Mouse (Mus musculus): ENCODE measurements at regions not wholly inside any gene's neighbourhood (a gene's known extent, or its start where the extent isn't known, plus 50 kb on each side); places are given as distances from the start of the nearest gene placed in this dataset.

DNA sequence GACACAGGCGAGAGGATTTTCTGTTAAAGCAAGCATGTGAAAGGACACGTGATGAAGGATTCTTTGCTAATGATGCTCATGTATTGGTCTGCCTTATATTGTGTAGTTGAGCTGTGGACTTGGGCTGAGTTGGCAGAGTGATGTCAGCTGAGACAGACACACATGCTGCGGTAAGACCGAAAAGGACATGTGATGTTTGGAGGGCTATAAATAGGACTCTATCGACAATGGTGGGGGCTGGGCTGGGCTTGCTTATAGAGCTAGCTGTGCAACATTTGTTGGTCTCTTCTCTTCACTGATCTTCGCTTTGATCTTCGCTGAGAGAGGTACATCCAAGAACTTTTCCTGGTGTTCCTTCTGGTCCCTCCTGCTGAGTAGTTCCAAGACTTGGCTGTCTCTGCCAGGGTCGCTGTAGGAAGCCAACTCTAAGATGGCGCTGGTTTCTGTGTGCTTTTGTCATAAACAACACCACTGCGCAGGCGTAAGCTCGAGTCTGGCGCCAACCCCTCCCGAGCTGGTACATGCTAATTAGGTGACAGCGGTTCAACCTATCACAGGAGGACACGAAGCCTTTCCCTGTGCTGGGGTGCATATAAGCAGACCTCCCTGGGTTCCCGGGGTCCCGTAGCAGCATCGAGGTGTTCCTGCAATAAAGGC lies 145.8 kb upstream of the Tut7 start:
- no peak overlapping the region for H3K4me2 ChIP-seq (ENCODE audit: low read depth, low read length)
- TF ChIP-seq CTCF (IDR thresholded peaks at IDR 0.05; ENCODE audit: low read depth) (no peak), EP300 (IDR thresholded peaks at IDR 0.05; ENCODE audit: low read depth) (no peak)
- no peaks in the 10 kb centered on the region for H3K27me3 ChIP-seq (ENCODE audit: control insufficient read depth, insufficient read depth, low read length)
- H3K4me1 ChIP-seq (ENCODE audit: control insufficient read depth, insufficient read depth), result peaks cover 16% of the 10 kb centered on the region; the same call in 1 of the 2 replicates
- ATAC-seq (ENCODE audit: insufficient read depth, low read depth), result peak; percentile 80
- no peaks in the 10 kb centered on the region for H3K36me3 ChIP-seq (replicated peaks; ENCODE audit: control insufficient read depth, insufficient read depth, low read length)
- WGBS, result 71% methylated on average over 19 of the region's 19 CpGs
- no peak overlapping the region for H3K9ac ChIP-seq (replicated peaks; ENCODE audit: low read depth, low read length)
- H3K27ac ChIP-seq (ENCODE audit: low read depth), result no peak overlapping the region
- no peaks in the 10 kb centered on the region for H3K9me3 ChIP-seq (replicated peaks; ENCODE audit: control insufficient read depth, low read length)
- DNase-seq (ENCODE audit: low spot score), result peak; percentile 50
- H3K4me3 ChIP-seq (ENCODE audit: low read depth, low read length), result no peak overlapping the region

GRCm38 (mm10) chr13:59966535-59967255 lies 143.7 kb upstream of the Tut7 start:
- Histone ChIP-seq H3K4me2 (ENCODE audit: low read depth, low read length) (no peak overlapping the region), H3K27ac (ENCODE audit: low read depth) (no peak overlapping the region), H3K27me3 (ENCODE audit: control insufficient read depth, insufficient read depth, low read length) (no peaks in the 10 kb centered on the region), H3K4me1 (ENCODE audit: control insufficient read depth, insufficient read depth) (peaks cover 21% of the 10 kb centered on the region), H3K9me3 (replicated peaks; ENCODE audit: control insufficient read depth, low read length) (no peaks in the 10 kb centered on the region), H3K9ac (replicated peaks; ENCODE audit: low read depth, low read length) (no peak overlapping the region), H3K4me3 (ENCODE audit: low read depth, low read length) (no peak overlapping the region), H3K36me3 (replicated peaks; ENCODE audit: control insufficient read depth, insufficient read depth, low read length) (no peaks in the 10 kb centered on the region)
- no peak for TF ChIP-seq EP300 (IDR thresholded peaks at IDR 0.05; ENCODE audit: low read depth)
- WGBS, result 91% methylated on average over 17 of the region's 17 CpGs
- DNase-seq (ENCODE audit: low spot score) (no peak), ATAC-seq (ENCODE audit: insufficient read depth, low read depth) (no peak)

GRCm38 (mm10) chr13:59964981-59965380 lies 142.0 kb upstream of the Tut7 start:
- no peak overlapping the region for H3K4me3 ChIP-seq (ENCODE audit: low read depth, low read length)
- H3K4me1 ChIP-seq (ENCODE audit: control insufficient read depth, insufficient read depth), result peaks cover 21% of the 10 kb centered on the region
- no peak overlapping the region for H3K27ac ChIP-seq (ENCODE audit: low read depth)
- DNase-seq (ENCODE audit: low spot score) (no peak), ATAC-seq (ENCODE audit: insufficient read depth, low read depth) (no peak)
- no peaks in the 10 kb centered on the region for H3K36me3 ChIP-seq (replicated peaks; ENCODE audit: control insufficient read depth, insufficient read depth, low read length)
- no peaks in the 10 kb centered on the region for H3K27me3 ChIP-seq (ENCODE audit: control insufficient read depth, insufficient read depth, low read length)
- TF ChIP-seq CTCF (IDR thresholded peaks at IDR 0.05; ENCODE audit: low read depth), result no peak
- TF ChIP-seq EP300 (IDR thresholded peaks at IDR 0.05; ENCODE audit: low read depth), result no peak
- 83% methylated on average over 2 of the region's 2 CpGs for WGBS
- H3K9me3 ChIP-seq (replicated peaks; ENCODE audit: control insufficient read depth, low read length), result no peaks in the 10 kb centered on the region
- no peak overlapping the region for H3K4me2 ChIP-seq (ENCODE audit: low read depth, low read length)
- H3K9ac ChIP-seq (replicated peaks; ENCODE audit: low read depth, low read length), result no peak overlapping the region

GRCm38 (mm10) chr13:59962676-59963664 lies 140.0 kb upstream of the Tut7 start:
- ATAC-seq (ENCODE audit: insufficient read depth, low read depth) (no peak), DNase-seq (ENCODE audit: low spot score) (no peak)
- H3K4me3 ChIP-seq (ENCODE audit: low read depth, low read length), result no peak overlapping the region
- H3K27ac ChIP-seq (ENCODE audit: low read depth), result no peak overlapping the region
- no peak for TF ChIP-seq EP300 (IDR thresholded peaks at IDR 0.05; ENCODE audit: low read depth)
- TF ChIP-seq CTCF (IDR thresholded peaks at IDR 0.05; ENCODE audit: low read depth), result no peak
- H3K4me2 ChIP-seq (ENCODE audit: low read depth, low read length), result no peak overlapping the region
- H3K36me3 ChIP-seq (replicated peaks; ENCODE audit: control insufficient read depth, insufficient read depth, low read length), result no peaks in the 10 kb centered on the region
- H3K4me1 ChIP-seq (ENCODE audit: control insufficient read depth, insufficient read depth), result peaks cover 11% of the 10 kb centered on the region
- H3K9me3 ChIP-seq (replicated peaks; ENCODE audit: control insufficient read depth, low read length), result no peaks in the 10 kb centered on the region
- H3K9ac ChIP-seq (replicated peaks; ENCODE audit: low read depth, low read length), result no peak overlapping the region
- 55% methylated on average over 21 of the region's 21 CpGs for WGBS
- H3K27me3 ChIP-seq (ENCODE audit: control insufficient read depth, insufficient read depth, low read length), result no peaks in the 10 kb centered on the region

DNA sequence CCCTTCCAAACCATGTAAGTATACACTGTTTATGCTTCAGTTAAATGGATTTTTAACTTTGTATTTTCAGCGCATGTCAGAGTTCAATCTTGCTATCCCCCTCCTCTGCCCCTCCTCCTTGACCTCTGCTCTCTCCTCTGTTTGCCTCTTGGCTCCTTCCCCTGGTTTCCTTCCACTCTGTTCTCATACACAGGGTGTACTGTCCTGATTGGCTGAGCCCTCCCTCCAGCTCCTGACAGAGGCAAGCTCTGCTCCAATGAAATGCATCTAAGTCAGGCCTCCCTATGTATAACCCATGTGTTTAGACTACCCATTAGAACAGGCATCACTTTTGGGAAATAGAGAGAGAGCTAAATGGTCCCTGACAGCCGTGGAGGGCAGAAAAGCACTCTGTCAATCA lies 133.5 kb upstream of the Tut7 start:
- no peak overlapping the region for H3K27ac ChIP-seq (ENCODE audit: low read depth)
- WGBS, result 73% methylated on average over 2 of the region's 2 CpGs
- no peaks in the 10 kb centered on the region for H3K27me3 ChIP-seq (ENCODE audit: control insufficient read depth, insufficient read depth, low read length)
- H3K9ac ChIP-seq (replicated peaks; ENCODE audit: low read depth, low read length), result no peak overlapping the region
- TF ChIP-seq CTCF (IDR thresholded peaks at IDR 0.05; ENCODE audit: low read depth) (no peak), EP300 (IDR thresholded peaks at IDR 0.05; ENCODE audit: low read depth) (no peak)
- 0 out of 2 replicates have a peak, but pooled peaks have one; percentile 20 for ATAC-seq (ENCODE audit: insufficient read depth, low read depth)
- H3K4me1 ChIP-seq (ENCODE audit: control insufficient read depth, insufficient read depth), result no peaks in the 10 kb centered on the region
- DNase-seq (ENCODE audit: low spot score), result no peak
- H3K9me3 ChIP-seq (replicated peaks; ENCODE audit: control insufficient read depth, low read length), result no peaks in the 10 kb centered on the region
- H3K36me3 ChIP-seq (replicated peaks; ENCODE audit: control insufficient read depth, insufficient read depth, low read length), result no peaks in the 10 kb centered on the region
- H3K4me3 ChIP-seq (ENCODE audit: low read depth, low read length), result no peak overlapping the region
- H3K4me2 ChIP-seq (ENCODE audit: low read depth, low read length), result no peak overlapping the region
